Mouse (Mus musculus): ENCODE measurements around the gene Spem1. TPM values are rescaled to one million over a fixed set of nuclear protein-coding genes. Genes with fewer than 3 reads are reported as not detected.

Gene Spem1
- total and polyA plus RNA-seq, 3 experiments, result 0.23 TPM; not detected in 2

DNA sequence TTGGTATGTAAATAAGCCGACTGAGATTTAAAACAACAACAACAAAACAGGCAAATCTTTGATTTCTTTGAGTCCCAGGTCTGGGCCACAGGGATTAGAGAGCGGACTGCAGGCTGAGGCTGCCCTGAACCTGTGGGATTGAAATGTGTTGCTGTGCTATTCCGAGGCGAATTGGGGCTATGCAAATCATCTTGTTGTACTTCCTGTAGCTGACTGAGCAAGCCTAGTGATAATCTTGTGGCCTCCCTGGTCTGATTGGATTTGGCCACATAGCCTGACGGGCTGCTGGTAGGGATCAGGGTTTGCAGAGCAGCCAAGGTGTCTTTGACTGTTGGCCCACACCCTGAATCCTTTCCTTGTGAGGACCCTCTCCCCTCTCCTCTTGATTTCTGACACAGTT, 47.0 kb downstream of the Spem1 start:
- H3K79me2 ChIP-seq (replicated peaks; ENCODE audit: control insufficient read depth, insufficient read depth, low read length), result peaks cover 5% of the 10 kb centered on the region; the same call in 1 of the 2 replicates
- WGBS, result 59% methylated on average over 5 of the region's 5 CpGs
- H3K9ac ChIP-seq (ENCODE audit: low read depth, low read length), result no peak overlapping the region
- TF ChIP-seq POLR2A (IDR thresholded peaks at IDR 0.05; ENCODE audit: insufficient read depth, low read depth, low read length) (no peak), CTCF (IDR thresholded peaks at IDR 0.05) (no peak), EP300 (IDR thresholded peaks at IDR 0.05; ENCODE audit: insufficient read depth, low read depth, low read length) (no peak)
- H3K27ac ChIP-seq, result no peak overlapping the region
- H3K27me3 ChIP-seq (ENCODE audit: control insufficient read depth, insufficient read depth, low read length), result no peaks in the 10 kb centered on the region
- H3K36me3 ChIP-seq (ENCODE audit: control insufficient read depth, insufficient read depth, low read length), result no peaks in the 10 kb centered on the region
- DNase-seq, result no peak
- no peak overlapping the region for H3K4me3 ChIP-seq
- no peaks in the 10 kb centered on the region for H3K4me1 ChIP-seq (ENCODE audit: control insufficient read depth, insufficient read depth, low read length)
- intact Hi-C loops (cut with DNase I), result no loop called here

Other genes starting within 250 kb of the Spem1 start
Only the 30 nearest of the 44 such genes appear.
- gene Mpdu1, start 159.5 kb downstream of the Spem1 start, total RNA-seq (2021), result 10 to 100 TPM; 13.7 to 14.2 TPM
- gene Mpdu1, start 159.5 kb downstream of the Spem1 start, polyA plus RNA-seq (2012; rRNA removed), result 40.8 and 41.3 TPM in 2 replicates
- 1 to 10 TPM; 7.4 to 7.6 TPM for gene Cd68, start 156.0 kb downstream of the Spem1 start, total RNA-seq (2021)
- gene Cd68, start 156.0 kb downstream of the Spem1 start, polyA plus RNA-seq (2012; rRNA removed), result 7.0 and 14.8 TPM in 2 replicates
- gene Eif4a1, start 149.8 kb downstream of the Spem1 start, total RNA-seq (2021), result 100 to 1,000 TPM; 173 to 198 TPM
- gene Eif4a1, start 149.8 kb downstream of the Spem1 start, polyA plus RNA-seq (2012; rRNA removed), result 147 and 250 TPM in 2 replicates
- gene Senp3, start 140.1 kb downstream of the Spem1 start, total RNA-seq (2021), result 10 to 100 TPM; 31.1 to 33.2 TPM
- 35.1 and 51.8 TPM in 2 replicates for gene Senp3, start 140.1 kb downstream of the Spem1 start, polyA plus RNA-seq (2012; rRNA removed)
- 1 to 10 TPM; 1.4 to 3.2 TPM for gene Tnfsf13, start 136.4 kb downstream of the Spem1 start, total RNA-seq (2021)
- 2.9 and 4.0 TPM in 2 replicates for gene Tnfsf13, start 136.4 kb downstream of the Spem1 start, polyA plus RNA-seq (2012; rRNA removed)
- gene Tnfsf12, start 126.3 kb downstream of the Spem1 start, total RNA-seq (2021), result 10 to 100 TPM; 18.4 to 21.9 TPM
- 29.2 and 32.0 TPM in 2 replicates for gene Tnfsf12, start 126.3 kb downstream of the Spem1 start, polyA plus RNA-seq (2012; rRNA removed)
- 1 to 10 TPM; 2.8 to 3.2 TPM for gene Tnfsfm13, start 126.1 kb downstream of the Spem1 start, total RNA-seq (2021)
- 3.7 and 4.7 TPM in 2 replicates for gene Tnfsfm13, start 126.1 kb downstream of the Spem1 start, polyA plus RNA-seq (2012; rRNA removed)
- 10 to 100 TPM; 25.3 to 30.4 TPM for gene Polr2a, start 63.5 kb downstream of the Spem1 start, total RNA-seq (2021)
- gene Polr2a, start 63.5 kb downstream of the Spem1 start, polyA plus RNA-seq (2012; rRNA removed), result 15.6 and 20.2 TPM in 2 replicates
- gene Slc35g3, start 60.2 kb downstream of the Spem1 start, total RNA-seq (2021), result not detected
- 0.35 TPM in 1 of 2 replicates, not detected in the other for gene Slc35g3, start 60.2 kb downstream of the Spem1 start, polyA plus RNA-seq (2012; rRNA removed)
- 10 to 100 TPM; 42.9 to 47.9 TPM for gene Zbtb4, start 56.3 kb downstream of the Spem1 start, total RNA-seq (2021)
- gene Zbtb4, start 56.3 kb downstream of the Spem1 start, polyA plus RNA-seq (2012; rRNA removed), result 19.8 and 25.4 TPM in 2 replicates
- 1 to 10 TPM; 4.1 TPM for gene Chrnb1, start 26.2 kb downstream of the Spem1 start, total RNA-seq (2021)
- 10.3 and 16.4 TPM in 2 replicates for gene Chrnb1, start 26.2 kb downstream of the Spem1 start, polyA plus RNA-seq (2012; rRNA removed)
- 1 to 10 TPM; 1.9 to 2.5 TPM for gene Fgf11, start 20.3 kb downstream of the Spem1 start, total RNA-seq (2021)
- gene Fgf11, start 20.3 kb downstream of the Spem1 start, polyA plus RNA-seq (2012; rRNA removed), result 3.3 and 4.3 TPM in 2 replicates
- under 1 TPM; 0.25 to 0.29 TPM for gene Tmem102, start 16.6 kb downstream of the Spem1 start, total RNA-seq (2021)
- gene Tmem102, start 16.6 kb downstream of the Spem1 start, polyA plus RNA-seq (2012; rRNA removed), result 0.44 and 0.47 TPM in 2 replicates
- not detected for gene Gm39566, start 6.9 kb downstream of the Spem1 start, total RNA-seq (2021)
- gene Gm39566, start 6.9 kb downstream of the Spem1 start, polyA plus RNA-seq (2012; rRNA removed), result 0.02 and 0.09 TPM in 2 replicates
- not detected for gene Spem2, start 3.7 kb downstream of the Spem1 start, total RNA-seq (2021)
- gene Spem2, start 3.7 kb downstream of the Spem1 start, polyA plus RNA-seq (2012; rRNA removed), result 0.15 and 0.20 TPM in 2 replicates
- 1 to 10 TPM; 3.4 to 5.0 TPM for gene Nlgn2, start 15.6 kb upstream of the Spem1 start, total RNA-seq (2021)
- gene Nlgn2, start 15.6 kb upstream of the Spem1 start, polyA plus RNA-seq (2012; rRNA removed), result 6.0 and 6.7 TPM in 2 replicates
- gene Tmem256, start 16.3 kb upstream of the Spem1 start, total RNA-seq (2021), result 100 to 1,000 TPM; 214 to 254 TPM
- 308 and 350 TPM in 2 replicates for gene Tmem256, start 16.3 kb upstream of the Spem1 start, polyA plus RNA-seq (2012; rRNA removed)
- gene Plscr3, start 24.2 kb upstream of the Spem1 start, total RNA-seq (2021), result 10 to 100 TPM; 21.2 to 22.4 TPM
- 45.3 and 48.3 TPM in 2 replicates for gene Plscr3, start 24.2 kb upstream of the Spem1 start, polyA plus RNA-seq (2012; rRNA removed)
- not detected for gene Tnk1, start 36.5 kb upstream of the Spem1 start, total RNA-seq (2021)
- gene Tnk1, start 36.5 kb upstream of the Spem1 start, polyA plus RNA-seq (2012; rRNA removed), result 0.20 and 0.68 TPM in 2 replicates
- not detected for gene Tmem95, start 55.8 kb upstream of the Spem1 start, total RNA-seq (2021)
- not detected in 2 replicates for gene Tmem95, start 55.8 kb upstream of the Spem1 start, polyA plus RNA-seq (2012; rRNA removed)
- 1 to 10 TPM; 2.3 to 2.6 TPM for gene Kctd11, start 59.2 kb upstream of the Spem1 start, total RNA-seq (2021)
- gene Kctd11, start 59.2 kb upstream of the Spem1 start, polyA plus RNA-seq (2012; rRNA removed), result 2.9 TPM in 2 replicates
- 1 to 10 TPM in 1 of 2 experiments, under 1 TPM in 1; 0.65 to 1.1 TPM for gene Acap1, start 73.4 kb upstream of the Spem1 start, total RNA-seq (2021)
- 1.7 and 3.3 TPM in 2 replicates for gene Acap1, start 73.4 kb upstream of the Spem1 start, polyA plus RNA-seq (2012; rRNA removed)
- gene 2810408A11Rik, start 78.8 kb upstream of the Spem1 start, total RNA-seq (2021), result under 1 TPM; 0.23 to 0.34 TPM
- gene 2810408A11Rik, start 78.8 kb upstream of the Spem1 start, polyA plus RNA-seq (2012; rRNA removed), result 0.15 and 0.41 TPM in 2 replicates
- 10 to 100 TPM; 42.6 to 47.1 TPM for gene Neurl4, start 78.9 kb upstream of the Spem1 start, total RNA-seq (2021)
- 31.5 and 54.1 TPM in 2 replicates for gene Neurl4, start 78.9 kb upstream of the Spem1 start, polyA plus RNA-seq (2012; rRNA removed)
- 10 to 100 TPM; 27.2 to 28.4 TPM for gene Gps2, start 91.7 kb upstream of the Spem1 start, total RNA-seq (2021)
- 53.9 and 63.9 TPM in 2 replicates for gene Gps2, start 91.7 kb upstream of the Spem1 start, polyA plus RNA-seq (2012; rRNA removed)
- gene Eif5a, start 99.8 kb upstream of the Spem1 start, total RNA-seq (2021), result 100 to 1,000 TPM; 397 to 444 TPM
- gene Eif5a, start 99.8 kb upstream of the Spem1 start, polyA plus RNA-seq (2012; rRNA removed), result 360 and 540 TPM in 2 replicates
- 10 to 100 TPM; 16.7 to 22.6 TPM for gene Ybx2, start 113.6 kb upstream of the Spem1 start, total RNA-seq (2021)
- gene Ybx2, start 113.6 kb upstream of the Spem1 start, polyA plus RNA-seq (2012; rRNA removed), result 64.2 and 66.2 TPM in 2 replicates
- 100 to 1,000 TPM; 363 to 456 TPM for gene Slc2a4, start 126.0 kb upstream of the Spem1 start, total RNA-seq (2021)
- 516 and 737 TPM in 2 replicates for gene Slc2a4, start 126.0 kb upstream of the Spem1 start, polyA plus RNA-seq (2012; rRNA removed)
- gene Cldn7, start 142.6 kb upstream of the Spem1 start, total RNA-seq (2021), result not detected
- gene Cldn7, start 142.6 kb upstream of the Spem1 start, polyA plus RNA-seq (2012; rRNA removed), result 0.50 and 3.5 TPM in 2 replicates
- 100 to 1,000 TPM; 143 to 144 TPM for gene Ctdnep1, start 159.0 kb upstream of the Spem1 start, total RNA-seq (2021)
- gene Ctdnep1, start 159.0 kb upstream of the Spem1 start, polyA plus RNA-seq (2012; rRNA removed), result 138 and 190 TPM in 2 replicates